Mouse (Mus musculus): ENCODE data around the gene Gjc1. TPM values are rescaled to one million over a fixed set of nuclear protein-coding genes. Genes with fewer than 3 reads are reported as not detected.

Gene Gjc1
- polyA plus RNA-seq (2017; shearing (Covaris generic)) = not detected

GRCm38 (mm10) chr11:102819021-102819782, at the start of gene Gjc1:
TSS of gene Gjc1 (minus strand) at chr11:102819700.

GRCm38 (mm10) chr11:102835549-102835948, 16.0 kb upstream of the Gjc1 start, which contains the start of gene Higd1b:
TSS of gene Higd1b (plus strand) at chr11:102835849.

GRCm38 (mm10) chr11:102761309-102762210, 57.9 kb downstream of the Gjc1 start, which contains the start of gene Adam11:
TSS of gene Adam11 (plus strand) at chr11:102761439.

Other genes starting within 250 kb of the Gjc1 start
- gene Gm11627, start 240.2 kb downstream of the Gjc1 start, polyA plus RNA-seq (2017; shearing (Covaris generic)) = not detected
- gene Fzd2, start 215.3 kb downstream of the Gjc1 start, polyA plus RNA-seq (2017; shearing (Covaris generic)) = not detected
- gene Meioc, start 156.0 kb downstream of the Gjc1 start, polyA plus RNA-seq (2017; shearing (Covaris generic)) = not detected
- 36.0 TPM for gene Ccdc43, start 121.9 kb downstream of the Gjc1 start, polyA plus RNA-seq (2017; shearing (Covaris generic))
- gene Adam11, start 58.3 kb downstream of the Gjc1 start, polyA plus RNA-seq (2017; shearing (Covaris generic)) = not detected
- gene Higd1b, start 16.1 kb upstream of the Gjc1 start, polyA plus RNA-seq (2017; shearing (Covaris generic)) = not detected
- gene Eftud2, start 61.3 kb upstream of the Gjc1 start, polyA plus RNA-seq (2017; shearing (Covaris generic)) = 124 TPM
- gene Ccdc103, start 61.5 kb upstream of the Gjc1 start, polyA plus RNA-seq (2017; shearing (Covaris generic)) = not detected
- gene Fam187a, start 65.5 kb upstream of the Gjc1 start, polyA plus RNA-seq (2017; shearing (Covaris generic)) = not detected
- not detected for gene Gfap, start 81.2 kb upstream of the Gjc1 start, polyA plus RNA-seq (2017; shearing (Covaris generic))
- 0.10 TPM for gene Kif18b, start 105.4 kb upstream of the Gjc1 start, polyA plus RNA-seq (2017; shearing (Covaris generic))
- gene C1ql1, start 127.0 kb upstream of the Gjc1 start, polyA plus RNA-seq (2017; shearing (Covaris generic)) = not detected
- 76.8 TPM for gene Nmt1, start 208.5 kb upstream of the Gjc1 start, polyA plus RNA-seq (2017; shearing (Covaris generic))
- 10.3 TPM for gene Dcakd, start 208.6 kb upstream of the Gjc1 start, polyA plus RNA-seq (2017; shearing (Covaris generic))

All from naive thymus-derived CD4-positive, alpha-beta T cell, adult 5 months (primary cell).